In genomic region chr15:31827219-31827618, GRCm38 (mm10) we compare ENCODE assay signal across 13 mouse cellular contexts.
DNase-seq lines count a peak whose midpoint lies in the region; ATAC-seq lines count a peak whose summit lies in the region.
"Had no signal": no experiment of that assay in that cellular context is flagged by ENCODE, and none has a peak within 500 bp of the region (broad histone marks: within the 10 kb centered on the region; RNA-seq: fewer than 3 reads in every experiment).

No protein-coding gene starts in this region.

- H3K36me3 ChIP-seq in heart, embryonic 12.5 days, result no peaks in the 10 kb centered on the region
- no peaks in the 10 kb centered on the region for H3K36me3 ChIP-seq in stomach, embryonic 14.5 days (ENCODE audit: control insufficient read depth, insufficient read depth, low read length)
- H3K36me3 ChIP-seq: forebrain, embryonic 10.5 days; hindbrain, embryonic 10.5 days; midbrain, embryonic 15.5 days had no signal

- ATAC-seq in heart, embryonic 12.5 days (ENCODE audit: insufficient number of reproducible peaks, low FRiP score), result no peak
- 0 out of 2 replicates have a peak, but pooled peaks have one; percentile 28 for ATAC-seq in stomach, embryonic 14.5 days (ENCODE audit: insufficient number of reproducible peaks, insufficient read depth, low FRiP score, low read depth)
- ATAC-seq: midbrain, embryonic 15.5 days had no signal

- H3K9ac ChIP-seq in heart, embryonic 12.5 days, result no peak overlapping the region
- no peak overlapping the region for H3K9ac ChIP-seq in stomach, embryonic 14.5 days (replicated peaks; ENCODE audit: low read depth, low read length)
- H3K9ac ChIP-seq: midbrain, embryonic 15.5 days had no signal

- no peaks in the 10 kb centered on the region for H3K4me1 ChIP-seq in heart, embryonic 12.5 days (replicated peaks)
- no peaks in the 10 kb centered on the region for H3K4me1 ChIP-seq in stomach, embryonic 14.5 days (ENCODE audit: control insufficient read depth, insufficient read depth, low read length)
- H3K4me1 ChIP-seq: forebrain, embryonic 10.5 days; hindbrain, embryonic 10.5 days; midbrain, embryonic 15.5 days had no signal

- DNase-seq in adrenal gland, adult 2 months, result peak; percentile 16
- DNase-seq in adrenal gland, postnatal 4 days (ENCODE audit: low spot score in 2 of 2), result no peak
- DNase-seq in heart, postnatal 4 days, result peak; percentile 8
- DNase-seq in ovary, postnatal 36 days (ENCODE audit: low spot score), result peak; percentile 30
- no peak for DNase-seq in ovary, postnatal 10 days (ENCODE audit: low spot score)
- no peak for DNase-seq in right cerebral cortex, postnatal 36 days (ENCODE audit: low spot score in 2 of 2)
- DNase-seq: gastrocnemius, postnatal 14 days; right cerebral cortex, postnatal 4 days had no signal

- H3K27me3 ChIP-seq in heart, embryonic 12.5 days (replicated peaks), result no peaks in the 10 kb centered on the region
- no peaks in the 10 kb centered on the region for H3K27me3 ChIP-seq in stomach, embryonic 14.5 days (ENCODE audit: control insufficient read depth, insufficient read depth, low read length)
- H3K27me3 ChIP-seq: midbrain, embryonic 15.5 days had no signal

- H3K27ac ChIP-seq in heart, embryonic 12.5 days (ENCODE audit: poor library complexity, severe bottlenecking), result no peak overlapping the region
- no peak overlapping the region for H3K27ac ChIP-seq in stomach, embryonic 14.5 days (ENCODE audit: low read length)
- H3K27ac ChIP-seq: forebrain, embryonic 10.5 days; hindbrain, embryonic 10.5 days; midbrain, embryonic 15.5 days had no signal

- H3K9me3 ChIP-seq in heart, embryonic 12.5 days (replicated peaks), result no peaks in the 10 kb centered on the region
- no peaks in the 10 kb centered on the region for H3K9me3 ChIP-seq in stomach, embryonic 14.5 days (ENCODE audit: control insufficient read depth, low read depth, low read length)
- H3K9me3 ChIP-seq: hindbrain, embryonic 10.5 days; midbrain, embryonic 15.5 days had no signal

- no peak overlapping the region for H3K4me2 ChIP-seq in heart, embryonic 12.5 days
- H3K4me2 ChIP-seq in stomach, embryonic 14.5 days (replicated peaks; ENCODE audit: low read depth, low read length), result no peak overlapping the region
- H3K4me2 ChIP-seq: midbrain, embryonic 15.5 days had no signal

- 80% methylated on average over 6 of the region's 6 CpGs for WGBS in heart, embryonic 12.5 days
- 80% methylated on average over 6 of the region's 6 CpGs for WGBS in stomach, embryonic 14.5 days

- H3K4me3 ChIP-seq in heart, embryonic 12.5 days, result no peak overlapping the region
- H3K4me3 ChIP-seq in stomach, embryonic 14.5 days (ENCODE audit: low read depth, low read length), result no peak overlapping the region
- H3K4me3 ChIP-seq: forebrain, embryonic 10.5 days; hindbrain, embryonic 10.5 days; midbrain, embryonic 15.5 days had no signal

Comparison
In these comparisons a context has a peak if more than half of its experiments do, and no peak if none do; other contexts are left out.
1. DNase-seq: peak in adrenal gland, adult 2 months (single experiment), heart, postnatal 4 days (single experiment) and ovary, postnatal 36 days (single experiment); none in adrenal gland, postnatal 4 days (0 of 2), ovary, postnatal 10 days (single experiment) and right cerebral cortex, postnatal 36 days (0 of 2).